Mouse (Mus musculus) myocyte (in vitro differentiated cells): ENCODE results near the gene Nek4.

Experiments
- CEBPB ChIP-seq: IDR thresholded peaks from 2 replicates; pipeline ENCODE4 v1.6.1; 2011; ENCODE audit warnings: mild to moderate bottlenecking, moderate library complexity; ENCODE audit not compliant: poor library complexity, insufficient read depth, severe bottlenecking
- MAX ChIP-seq: IDR thresholded peaks from one replicate; pipeline ENCODE4 v1.6.1; 2011; ENCODE audit warnings: low read depth, mild to moderate bottlenecking, control low read depth
- MYOD1 ChIP-seq, 3 experiments: IDR thresholded peaks; one replicate each; pipeline ENCODE4 v1.6.1; 2011; ENCODE audit warnings: control low read depth in 2 of 3, low read depth in 2 of 3, mild to moderate bottlenecking in 2 of 3, moderate library complexity in 1 of 3; ENCODE audit not compliant: insufficient read length in 2 of 3, control insufficient read depth in 1 of 3
- POLR2A ChIP-seq: IDR thresholded peaks from one replicate; pipeline ENCODE4 v1.6.1; 2011; ENCODE audit warnings: low read depth, mild to moderate bottlenecking, control low read depth, moderate library complexity; ENCODE audit not compliant: insufficient read length
- POLR2AphosphoS2 ChIP-seq: IDR thresholded peaks from one replicate; pipeline ENCODE4 v1.6.1; 2011; ENCODE audit warnings: low read depth, control low read depth; ENCODE audit not compliant: insufficient read length
- REST ChIP-seq: IDR thresholded peaks from one replicate; pipeline ENCODE4 v1.6.1; 2011; ENCODE audit warnings: mild to moderate bottlenecking, control low read depth, moderate library complexity; ENCODE audit not compliant: insufficient read depth, insufficient read length
- SRF ChIP-seq: IDR thresholded peaks from one replicate; pipeline ENCODE4 v1.6.1; 2011; ENCODE audit warnings: low read depth; ENCODE audit not compliant: control insufficient read depth, insufficient read length
- TCF12 ChIP-seq: IDR thresholded peaks from one replicate; pipeline ENCODE4 v1.6.1; 2011; ENCODE audit warnings: mild to moderate bottlenecking, control low read depth; ENCODE audit not compliant: poor library complexity, insufficient read depth, severe bottlenecking
- TCF3 ChIP-seq: IDR thresholded peaks from one replicate; pipeline ENCODE4 v1.6.1; 2011; ENCODE audit warnings: low read depth, control low read depth; ENCODE audit not compliant: insufficient read length
- USF1 ChIP-seq: IDR thresholded peaks from one replicate; pipeline ENCODE4 v1.6.1; 2011; ENCODE audit warnings: low read depth, mild to moderate bottlenecking, control low read depth, moderate library complexity

GRCm38 (mm10) chr14:30902628-30903027 is 48.5 kb upstream of the Nek4 start:
- TF ChIP-seq POLR2A (no peak), TCF3 (no peak), SRF (no peak), USF1 (no peak), POLR2AphosphoS2 (no peak), REST (no peak), MYOD1 (IDR thresholded peaks at IDR 0.05; ENCODE audit: control insufficient read depth in 1 of 3, insufficient read length in 2 of 3, low read depth in 2 of 3) (no peak), TCF12 (no peak), MAX (no peak), CEBPB (no peak)
